Mouse (Mus musculus): ENCODE results near the gene Plekhh1.
"Not testable (repeated sequence)": the region's sequence is repeated elsewhere in the genome, so short reads cannot be mapped to it uniquely, and the experiment has no call there.

Plekhh1 gene

GRCm38 (mm10) chr12:79028911-79029861 lies at the start of gene Plekhh1:
TSS of gene Plekhh1 (plus strand) at chr12:79029163.
- peak; percentile 53 to 65 for DNase-seq

GRCm38 (mm10) chr12:78980683-78981091 lies 48.3 kb upstream of the Plekhh1 start:
- no peak for DNase-seq

GRCm38 (mm10) chr12:78981131-78981530 lies 47.8 kb upstream of the Plekhh1 start:
- no peak for DNase-seq

- peak in 1 of 2 experiments; percentile 14 for DNase-seq
These were observed 46.8 kb upstream of the Plekhh1 start for GRCm38 (mm10) chr12:78981938-78982825.

GRCm38 (mm10) chr12:78983296-78984034 lies 45.5 kb upstream of the Plekhh1 start:
- peak; percentile 29 to 41 for DNase-seq

- DNase-seq = peak; percentile 88 to 90
These were observed 44.9 kb upstream of the Plekhh1 start for GRCm38 (mm10) chr12:78984035-78984432.

- DNase-seq = peak; percentile 68 to 76
These were observed 41.3 kb upstream of the Plekhh1 start for GRCm38 (mm10) chr12:78987581-78988081.

- no peak for DNase-seq
These were observed 32.7 kb upstream of the Plekhh1 start for GRCm38 (mm10) chr12:78996271-78996670.

GRCm38 (mm10) chr12:78996711-78997110 lies 32.3 kb upstream of the Plekhh1 start:
- no peak for DNase-seq

- no peak for DNase-seq
These were observed 26.6 kb upstream of the Plekhh1 start for GRCm38 (mm10) chr12:79002406-79002805.

GRCm38 (mm10) chr12:79002978-79003377 lies 26.0 kb upstream of the Plekhh1 start:
- DNase-seq = no peak

GRCm38 (mm10) chr12:79005456-79005855 lies 23.5 kb upstream of the Plekhh1 start:
- peak; percentile 47 to 60 for DNase-seq

- DNase-seq = peak in 1 of 2 experiments; percentile 62
These were observed 22.9 kb upstream of the Plekhh1 start for GRCm38 (mm10) chr12:79006076-79006475.

- peak; percentile 80 to 81 for DNase-seq
These were observed 22.4 kb upstream of the Plekhh1 start for GRCm38 (mm10) chr12:79006478-79007125.

- peak; percentile 86 to 88 for DNase-seq
These were observed 21.7 kb upstream of the Plekhh1 start, which contains the start of gene Tmem229b for GRCm38 (mm10) chr12:79007126-79007753. TSS of gene Tmem229b (minus strand) at chr12:79007627.

- no peak for DNase-seq
These were observed 18.4 kb upstream of the Plekhh1 start for GRCm38 (mm10) chr12:79010569-79010968.

GRCm38 (mm10) chr12:79016109-79016508 lies 12.9 kb upstream of the Plekhh1 start:
- no peak for DNase-seq

GRCm38 (mm10) chr12:79017994-79018399 lies 11.0 kb upstream of the Plekhh1 start:
- DNase-seq = no peak

GRCm38 (mm10) chr12:79021902-79022301 lies 7.1 kb upstream of the Plekhh1 start:
- DNase-seq = peak; percentile 23 to 50

GRCm38 (mm10) chr12:79022882-79023281 lies 6.1 kb upstream of the Plekhh1 start:
- DNase-seq = peak; percentile 76 to 79

- not testable (repeated sequence) for DNase-seq
These were observed 1.4 kb upstream of the Plekhh1 start for GRCm38 (mm10) chr12:79027526-79027925.

Data from cerebellum, postnatal 10 days (tissue).